Mouse (Mus musculus): ENCODE results near the gene Cacng8. TPM values are rescaled to one million over a fixed set of nuclear protein-coding genes. Genes with fewer than 3 reads are reported as not detected.

Gene Cacng8
- polyA plus RNA-seq, 1 experiment = not detected

DNA sequence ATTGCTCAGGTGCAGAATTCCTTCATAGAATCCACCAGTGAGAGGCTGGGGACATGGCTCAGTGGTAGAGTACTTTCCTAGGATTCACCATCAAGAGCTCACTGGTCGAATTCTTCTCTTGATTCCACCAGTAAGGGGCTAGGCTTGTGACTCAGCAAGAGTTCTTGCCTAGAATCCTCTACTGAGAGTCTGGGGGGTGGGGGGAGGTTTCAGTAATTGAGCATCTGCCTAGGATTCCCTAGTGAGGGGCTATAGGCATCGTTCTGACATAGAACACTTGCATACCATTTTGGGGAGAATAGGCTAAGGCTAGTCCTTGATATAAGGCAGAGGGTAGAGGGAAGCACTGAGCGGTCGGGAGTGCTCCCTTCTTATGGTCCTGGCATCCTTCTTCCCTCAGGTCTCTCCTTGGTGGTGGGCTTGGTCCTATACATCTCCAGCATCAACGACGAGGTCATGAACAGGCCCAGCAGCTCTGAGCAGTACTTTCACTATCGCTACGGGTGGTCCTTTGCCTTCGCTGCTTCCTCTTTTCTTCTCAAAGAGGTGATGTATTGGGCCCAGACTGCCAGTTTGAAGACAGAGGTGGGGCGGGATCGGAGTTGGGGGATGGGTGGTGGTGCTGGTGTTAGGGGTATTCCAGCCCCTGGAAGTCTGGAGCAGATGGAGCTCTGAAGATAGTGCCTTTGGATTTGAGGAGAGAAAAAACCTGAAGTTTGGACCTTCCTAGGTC is 24.8 kb upstream of the Cacng8 start:
- no peaks in the 10 kb centered on the region for H3K9me3 ChIP-seq
- TF ChIP-seq GATA1 (IDR thresholded peaks at IDR 0.05; ENCODE audit: borderline replicate concordance, low read length) (no peak), FLI1 (IDR thresholded peaks at IDR 0.05; ENCODE audit: low read length) (no peak)
- no peaks in the 10 kb centered on the region for H3K36me3 ChIP-seq (replicated peaks; ENCODE audit: low read length)
- peak overlapping the region; percentile 79 for H3K4me3 ChIP-seq (replicated peaks)
- H3K27me3 ChIP-seq (replicated peaks) = peaks cover 39% of the 10 kb centered on the region
- peaks cover 24% of the 10 kb centered on the region; the same call in 1 of the 2 replicates for H3K4me1 ChIP-seq

DNA sequence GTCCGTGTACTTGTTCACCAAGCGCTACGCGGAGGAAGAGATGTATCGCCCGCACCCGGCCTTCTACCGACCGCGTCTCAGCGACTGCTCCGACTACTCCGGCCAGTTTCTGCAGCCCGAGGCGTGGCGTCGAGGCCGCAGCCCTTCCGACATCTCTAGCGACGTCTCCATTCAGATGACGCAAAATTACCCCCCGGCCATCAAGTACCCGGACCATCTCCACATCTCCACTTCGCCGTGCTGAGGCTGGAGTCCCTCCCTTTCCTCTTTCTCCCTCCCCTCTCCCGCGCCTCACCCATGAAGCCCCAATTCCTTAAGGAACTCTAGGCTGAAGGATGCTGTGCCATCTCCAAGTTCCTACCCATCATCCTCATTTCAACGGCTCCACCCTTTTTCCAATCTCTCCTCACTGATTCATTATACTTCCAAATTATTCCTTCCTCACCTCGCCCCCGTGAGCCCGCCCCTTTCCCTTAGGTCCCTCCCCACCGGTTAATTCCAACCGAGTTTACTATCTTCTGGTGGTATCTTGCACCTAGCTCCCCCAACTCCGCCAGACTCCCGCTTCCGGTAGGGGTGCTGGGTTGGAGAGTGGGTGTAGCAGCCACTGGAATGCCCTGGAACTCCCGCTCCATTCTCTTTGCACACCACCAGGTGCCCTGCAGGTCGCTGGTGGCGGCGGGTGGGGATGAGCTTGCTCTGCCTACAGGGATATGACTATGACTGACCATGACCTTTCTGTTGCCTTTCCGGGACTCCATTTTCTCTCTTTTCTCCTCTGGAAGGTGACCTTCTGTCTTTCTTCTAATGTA is 23.6 kb upstream of the Cacng8 start:
- Histone ChIP-seq H3K4me3 (replicated peaks) (peak overlapping the region; percentile 44), H3K9me3 (no peaks in the 10 kb centered on the region)
- TF ChIP-seq GATA1 (IDR thresholded peaks at IDR 0.05; ENCODE audit: borderline replicate concordance, low read length) (no peak), FLI1 (IDR thresholded peaks at IDR 0.05; ENCODE audit: low read length) (no peak)

GRCm38 (mm10) chr7:3367569-3367968 is 22.9 kb upstream of the Cacng8 start:
- Histone ChIP-seq H3K27me3 (replicated peaks) (peaks cover 39% of the 10 kb centered on the region), H3K4me3 (replicated peaks) (no peak overlapping the region), H3K36me3 (replicated peaks; ENCODE audit: low read length) (no peaks in the 10 kb centered on the region), H3K4me1 (peaks cover 27% of the 10 kb centered on the region; the same call in 1 of the 2 replicates), H3K9me3 (peaks cover 3% of the 10 kb centered on the region; the same call in 1 of the 2 replicates)
- TF ChIP-seq GATA1 (IDR thresholded peaks at IDR 0.05; ENCODE audit: borderline replicate concordance, low read length) (no peak), FLI1 (IDR thresholded peaks at IDR 0.05; ENCODE audit: low read length) (no peak)

More for the DNA sequence above, 23.6 kb upstream of the Cacng8 start:
- Histone ChIP-seq H3K27me3 (replicated peaks) (peaks cover 39% of the 10 kb centered on the region), H3K36me3 (replicated peaks; ENCODE audit: low read length) (no peaks in the 10 kb centered on the region), H3K4me1 (peaks cover 24% of the 10 kb centered on the region; the same call in 1 of the 2 replicates)

GRCm38 (mm10) chr7:3368311-3368710 is 22.2 kb upstream of the Cacng8 start:
- Histone ChIP-seq H3K36me3 (replicated peaks; ENCODE audit: low read length) (no peaks in the 10 kb centered on the region), H3K9me3 (peaks cover 4% of the 10 kb centered on the region; the same call in 1 of the 2 replicates), H3K27me3 (replicated peaks) (peaks cover 39% of the 10 kb centered on the region)

DNA sequence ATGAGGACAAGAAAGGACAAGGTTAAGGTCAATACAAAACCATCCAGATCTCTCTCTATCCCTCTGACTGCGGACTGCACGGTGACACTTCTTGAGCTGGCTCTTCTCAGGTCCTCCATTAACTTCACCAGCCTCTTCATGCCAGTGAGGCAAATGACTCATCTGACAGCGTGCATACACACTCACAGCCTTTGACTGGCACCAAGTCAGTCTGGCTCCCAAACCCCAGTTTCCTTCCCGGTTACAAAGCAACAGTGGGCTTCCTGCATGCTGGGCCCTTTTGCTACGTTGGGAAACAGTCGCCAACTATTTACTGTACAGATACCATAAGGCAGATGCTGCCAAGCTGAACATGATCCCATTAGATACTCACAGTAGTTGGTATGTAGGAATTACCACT is 21.3 kb upstream of the Cacng8 start:
- no peak overlapping the region for H3K4me3 ChIP-seq (replicated peaks)
- H3K4me1 ChIP-seq = peaks cover 28% of the 10 kb centered on the region; the same call in 1 of the 2 replicates
- no peaks in the 10 kb centered on the region for H3K36me3 ChIP-seq (replicated peaks; ENCODE audit: low read length)
- peaks cover 4% of the 10 kb centered on the region; the same call in 1 of the 2 replicates for H3K9me3 ChIP-seq
- H3K27me3 ChIP-seq (replicated peaks) = peaks cover 38% of the 10 kb centered on the region
- TF ChIP-seq FLI1 (IDR thresholded peaks at IDR 0.05; ENCODE audit: low read length) (no peak), GATA1 (IDR thresholded peaks at IDR 0.05; ENCODE audit: borderline replicate concordance, low read length) (no peak)

More at GRCm38 (mm10) chr7:3368311-3368710, 22.2 kb upstream of the Cacng8 start:
- Histone ChIP-seq H3K4me1 (peaks cover 28% of the 10 kb centered on the region; the same call in 1 of the 2 replicates), H3K4me3 (replicated peaks) (peak overlapping the region; percentile 14)
- TF ChIP-seq GATA1 (IDR thresholded peaks at IDR 0.05; ENCODE audit: borderline replicate concordance, low read length) (no peak), FLI1 (IDR thresholded peaks at IDR 0.05; ENCODE audit: low read length) (no peak)

DNA sequence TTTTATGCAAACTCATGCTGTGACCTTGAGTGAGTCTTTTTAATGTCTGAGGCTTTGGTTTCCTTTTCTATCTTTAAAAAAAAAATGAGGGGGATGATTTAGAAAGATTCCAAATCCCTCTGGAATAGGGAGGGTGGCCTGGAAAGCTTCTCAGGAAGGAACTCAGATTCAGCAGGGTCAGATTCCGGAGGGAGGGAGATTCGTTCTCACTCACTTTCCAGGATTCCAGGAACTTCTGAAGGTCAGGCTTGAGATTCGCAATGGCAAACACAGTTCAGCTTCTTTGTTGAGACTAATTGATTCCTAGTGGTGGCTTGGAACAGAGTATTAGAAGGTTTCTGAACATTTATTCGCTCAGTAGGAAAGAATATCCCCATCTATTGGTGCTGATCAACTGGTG is 20.1 kb upstream of the Cacng8 start:
- peaks cover 28% of the 10 kb centered on the region; the same call in 1 of the 2 replicates for H3K4me1 ChIP-seq
- H3K36me3 ChIP-seq (replicated peaks; ENCODE audit: low read length) = no peaks in the 10 kb centered on the region
- peaks cover 32% of the 10 kb centered on the region for H3K27me3 ChIP-seq (replicated peaks)
- TF ChIP-seq GATA1 (IDR thresholded peaks at IDR 0.05; ENCODE audit: borderline replicate concordance, low read length) (no peak), FLI1 (IDR thresholded peaks at IDR 0.05; ENCODE audit: low read length) (no peak)
- H3K4me3 ChIP-seq (replicated peaks) = no peak overlapping the region
- peaks cover 4% of the 10 kb centered on the region; the same call in 1 of the 2 replicates for H3K9me3 ChIP-seq

DNA sequence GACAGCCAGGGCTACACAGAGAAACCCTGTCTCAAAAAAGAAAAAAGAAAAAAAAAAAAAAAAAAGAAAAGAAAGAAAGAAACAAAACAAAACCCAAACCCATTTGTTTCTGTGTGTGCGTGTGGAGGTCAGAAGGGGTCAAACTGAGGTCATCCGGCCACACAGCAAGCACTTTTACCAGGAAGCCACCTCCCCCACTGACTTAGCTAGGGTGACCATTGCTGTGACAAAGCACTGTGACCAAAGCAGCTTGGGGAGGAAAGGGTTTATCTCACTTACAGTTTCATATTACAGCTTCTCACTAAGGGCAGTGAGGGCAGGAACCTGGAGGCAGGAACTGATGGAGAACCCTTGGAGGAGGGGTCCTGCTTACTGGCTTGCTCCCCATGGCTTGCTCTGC is 18.1 kb upstream of the Cacng8 start:
- H3K4me3 ChIP-seq (replicated peaks) = peak overlapping the region; percentile 33
- no peaks in the 10 kb centered on the region for H3K36me3 ChIP-seq (replicated peaks; ENCODE audit: low read length)
- H3K27me3 ChIP-seq (replicated peaks) = peaks cover 12% of the 10 kb centered on the region
- H3K4me1 ChIP-seq = peaks cover 11% of the 10 kb centered on the region; the same call in 1 of the 2 replicates
- no peak for TF ChIP-seq GATA1 (IDR thresholded peaks at IDR 0.05; ENCODE audit: borderline replicate concordance, low read length)
- no peak for TF ChIP-seq FLI1 (IDR thresholded peaks at IDR 0.05; ENCODE audit: low read length)
- peaks cover 4% of the 10 kb centered on the region; the same call in 1 of the 2 replicates for H3K9me3 ChIP-seq

- H3K27me3 ChIP-seq (replicated peaks) = peaks cover 4% of the 10 kb centered on the region
- H3K4me3 ChIP-seq (replicated peaks) = no peak overlapping the region
- H3K9me3 ChIP-seq = peaks cover 4% of the 10 kb centered on the region; the same call in 1 of the 2 replicates
- TF ChIP-seq FLI1 (IDR thresholded peaks at IDR 0.05; ENCODE audit: low read length) (no peak), GATA1 (IDR thresholded peaks at IDR 0.05; ENCODE audit: borderline replicate concordance, low read length) (no peak)
- peaks cover 8% of the 10 kb centered on the region; the same call in 1 of the 2 replicates for H3K4me1 ChIP-seq
- no peaks in the 10 kb centered on the region for H3K36me3 ChIP-seq (replicated peaks; ENCODE audit: low read length)
Observed at GRCm38 (mm10) chr7:3373754-3374153, 16.7 kb upstream of the Cacng8 start.

DNA sequence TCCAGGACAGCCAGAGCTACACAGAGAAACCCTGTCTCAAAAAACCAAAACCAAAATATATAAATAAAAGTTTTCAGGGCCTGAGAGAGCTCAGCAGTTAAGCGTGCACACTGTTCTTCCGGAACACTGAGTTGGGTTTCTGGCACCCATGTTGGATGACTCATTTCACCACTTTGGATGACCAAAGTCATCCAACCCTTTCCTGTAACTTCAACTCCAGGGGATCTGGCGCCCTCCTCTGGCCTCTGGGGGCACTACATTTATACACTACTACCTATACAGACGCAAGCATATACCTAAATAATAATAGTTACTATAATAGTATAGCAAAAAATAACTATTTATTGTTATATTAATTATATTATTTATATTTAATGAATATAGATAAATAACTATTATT is 13.7 kb upstream of the Cacng8 start:
- Histone ChIP-seq H3K27me3 (replicated peaks) (no peaks in the 10 kb centered on the region), H3K36me3 (replicated peaks; ENCODE audit: low read length) (no peaks in the 10 kb centered on the region), H3K9me3 (peaks cover 4% of the 10 kb centered on the region; the same call in 1 of the 2 replicates), H3K4me3 (replicated peaks) (no peak overlapping the region), H3K4me1 (peaks cover 4% of the 10 kb centered on the region; the same call in 1 of the 2 replicates)
- TF ChIP-seq GATA1 (IDR thresholded peaks at IDR 0.05; ENCODE audit: borderline replicate concordance, low read length) (no peak), FLI1 (IDR thresholded peaks at IDR 0.05; ENCODE audit: low read length) (no peak)

Data from megakaryocyte, embryonic 14.5 days (primary cell).